Mouse (Mus musculus) adipocyte (in vitro differentiated cells): ENCODE data around the gene Suclg2.

Experiments
- DNase-seq: peaks from one replicate; pipeline ENCODE4 v3.0.0-alpha.2; 2016; ENCODE audit warnings: low spot score

Gene Suclg2

GRCm38 (mm10) chr6:95556320-95556719, 162.3 kb downstream of the Suclg2 start:
- DNase-seq, result no peak

- no peak for DNase-seq
Observed at GRCm38 (mm10) chr6:95552339-95552950, 166.2 kb downstream of the Suclg2 start.

- DNase-seq, result no peak
Observed at GRCm38 (mm10) chr6:95551000-95551399, 167.6 kb downstream of the Suclg2 start.

GRCm38 (mm10) chr6:95546189-95546832, 172.3 kb downstream of the Suclg2 start:
- DNase-seq, result no peak

GRCm38 (mm10) chr6:95545714-95546113, 172.9 kb downstream of the Suclg2 start:
- no peak for DNase-seq

DNA sequence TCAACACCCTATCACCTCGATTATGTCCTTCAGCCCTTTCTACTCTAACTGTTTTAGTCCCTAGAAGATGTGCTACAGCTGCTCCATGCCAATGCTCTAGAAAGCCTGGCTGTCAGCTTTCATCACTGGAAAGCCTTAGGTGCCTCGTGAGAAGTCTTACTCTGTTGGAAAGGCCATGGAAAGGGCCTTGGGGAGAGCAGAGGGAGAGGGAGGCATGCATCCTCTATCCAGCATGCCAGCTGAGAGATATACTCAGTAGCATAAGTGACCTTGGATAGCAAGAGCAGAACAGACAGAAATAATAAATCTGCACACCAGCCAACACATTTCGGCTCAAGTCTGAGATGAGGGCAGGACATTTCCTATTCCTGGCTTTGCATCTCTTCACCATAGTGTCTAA, 173.3 kb downstream of the Suclg2 start:
- no peak for DNase-seq

GRCm38 (mm10) chr6:95535191-95535590, 183.4 kb downstream of the Suclg2 start:
- DNase-seq, result no peak

DNA sequence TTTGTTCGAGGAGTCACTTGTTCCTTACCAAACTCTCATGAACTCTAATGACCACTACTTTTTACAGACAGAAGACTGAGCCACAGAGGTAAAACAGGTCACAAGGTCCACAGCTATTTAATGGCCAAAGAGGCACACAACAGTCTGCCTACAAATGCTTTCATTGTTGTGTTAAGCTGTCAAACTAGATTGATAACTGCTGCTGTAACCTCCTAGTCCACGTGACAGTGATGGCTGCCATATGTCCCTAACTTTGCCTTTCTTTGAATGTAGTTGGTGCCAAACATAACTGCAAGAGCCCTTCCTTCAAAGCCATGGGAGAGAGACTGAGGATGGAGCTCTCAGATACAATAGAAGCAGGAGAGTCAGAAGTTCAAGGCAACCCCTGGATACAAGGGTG, 198.8 kb downstream of the Suclg2 start:
- DNase-seq, result peak; percentile 44

- peak; percentile 39 for DNase-seq
Observed at GRCm38 (mm10) chr6:95518406-95518805, 200.2 kb downstream of the Suclg2 start.

DNA sequence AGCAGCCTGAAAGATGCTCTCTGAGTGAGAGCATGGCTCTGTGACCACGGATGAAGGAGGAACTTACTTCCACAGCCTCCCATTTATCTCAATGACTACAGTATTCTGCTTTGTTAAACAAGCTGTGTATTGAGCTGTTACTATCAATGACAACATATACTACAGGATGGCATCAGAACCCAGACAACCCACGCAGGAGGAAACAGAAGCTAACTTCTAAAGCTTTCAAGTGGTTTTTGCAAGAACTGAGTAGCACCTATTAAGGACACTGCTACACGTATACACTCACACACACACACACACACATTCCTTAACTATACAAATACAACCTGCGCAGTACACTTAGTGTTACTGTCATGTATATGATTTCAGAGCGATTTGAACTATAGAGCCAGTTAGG, 202.9 kb downstream of the Suclg2 start:
- DNase-seq, result no peak

GRCm38 (mm10) chr6:95514726-95515125, 203.9 kb downstream of the Suclg2 start:
- no peak for DNase-seq

GRCm38 (mm10) chr6:95511689-95512088, 206.9 kb downstream of the Suclg2 start:
- DNase-seq, result no peak

DNA sequence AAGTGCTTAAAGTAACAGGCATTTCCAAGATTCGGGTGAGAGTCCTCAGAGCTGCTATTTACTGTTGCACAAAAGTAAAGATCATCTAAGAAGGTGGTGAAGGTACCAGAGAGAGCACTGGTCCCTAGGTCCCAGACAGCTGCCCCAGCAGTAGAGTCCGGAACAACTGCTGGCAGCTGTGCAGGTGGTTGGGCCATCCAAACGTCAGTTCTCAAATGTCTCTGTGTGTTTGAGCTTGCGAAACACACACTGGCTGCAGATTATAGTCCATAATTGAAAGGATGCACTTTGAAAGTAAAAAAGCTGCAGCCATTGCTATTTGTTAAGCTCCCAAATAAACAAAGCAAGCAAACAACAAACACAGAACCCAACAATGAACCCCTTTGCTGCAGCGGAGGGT, 217.8 kb downstream of the Suclg2 start:
- DNase-seq, result peak; percentile 55

DNA sequence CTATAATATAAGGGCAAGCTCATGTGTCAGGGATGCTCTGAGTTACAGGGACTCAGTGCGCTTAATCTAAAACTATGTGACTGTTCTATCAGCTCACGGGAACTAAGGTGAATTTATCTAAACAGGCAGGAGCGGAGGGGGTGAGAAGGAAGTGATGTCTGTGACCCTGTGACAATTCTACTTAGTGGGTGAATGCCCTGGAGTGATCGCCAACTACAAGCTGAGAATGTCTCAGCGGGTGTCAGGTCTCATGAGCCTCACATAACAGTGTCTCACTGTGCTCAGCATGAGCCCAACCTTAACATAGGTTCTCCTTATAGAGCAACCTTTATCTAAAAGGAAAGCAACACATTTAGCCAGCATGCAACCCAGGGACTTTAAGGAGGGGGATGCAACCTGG, 219.0 kb downstream of the Suclg2 start:
- no peak for DNase-seq

DNA sequence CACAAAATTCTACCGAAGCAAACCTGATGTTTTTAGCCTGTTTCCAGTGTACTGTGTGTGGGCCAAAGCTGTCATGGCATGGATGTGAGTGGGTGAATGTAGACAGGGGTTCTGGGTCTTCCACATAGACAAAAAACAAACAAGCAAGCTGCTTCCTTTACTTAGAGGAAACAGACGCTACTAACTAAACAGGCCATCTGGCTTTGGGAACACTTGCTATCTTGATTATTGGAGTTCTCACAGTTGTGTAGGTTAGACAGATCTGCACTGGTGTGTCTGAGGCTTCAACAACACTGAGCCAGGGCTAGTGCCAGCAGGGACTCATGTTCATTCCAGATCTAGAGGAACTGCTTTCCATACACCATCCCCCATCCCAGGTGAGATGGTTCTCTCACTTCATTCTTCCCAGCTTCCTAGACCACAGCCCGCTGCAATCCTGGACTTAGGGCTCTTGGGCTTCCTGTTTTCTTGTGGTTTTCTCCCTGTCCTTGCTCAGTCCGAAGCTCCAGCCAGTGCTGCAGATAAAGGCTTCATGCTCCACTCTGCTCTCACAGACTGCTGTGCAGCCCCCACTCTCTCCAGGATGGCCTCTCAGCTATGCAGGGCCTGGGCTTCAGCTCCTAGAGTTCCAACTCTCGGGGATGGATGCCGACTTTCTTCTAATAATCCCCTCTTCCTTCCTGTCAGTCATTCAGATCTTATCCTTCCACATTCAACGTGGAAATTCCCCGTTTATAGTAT, 226.2 kb downstream of the Suclg2 start:
- no peak for DNase-seq

DNA sequence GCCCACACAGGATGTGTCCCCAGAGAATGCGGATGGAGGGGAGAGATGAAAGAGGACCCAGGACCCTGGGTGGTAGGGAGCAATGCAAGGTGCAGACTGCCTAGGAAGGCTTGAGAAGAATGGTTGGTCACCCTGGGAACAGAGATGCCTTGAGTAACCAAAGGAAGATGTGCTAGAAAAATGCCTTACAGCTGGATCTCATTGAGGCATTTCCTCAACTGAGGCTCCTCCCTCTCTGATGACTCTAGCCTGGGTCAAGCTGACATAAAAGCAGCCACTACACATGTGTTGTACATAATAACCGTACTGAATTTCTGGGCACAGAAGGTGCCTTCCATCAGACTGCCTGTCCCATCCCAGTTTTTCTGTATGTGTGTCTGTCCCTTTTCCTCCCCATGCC, 227.6 kb downstream of the Suclg2 start:
- DNase-seq, result no peak

DNA sequence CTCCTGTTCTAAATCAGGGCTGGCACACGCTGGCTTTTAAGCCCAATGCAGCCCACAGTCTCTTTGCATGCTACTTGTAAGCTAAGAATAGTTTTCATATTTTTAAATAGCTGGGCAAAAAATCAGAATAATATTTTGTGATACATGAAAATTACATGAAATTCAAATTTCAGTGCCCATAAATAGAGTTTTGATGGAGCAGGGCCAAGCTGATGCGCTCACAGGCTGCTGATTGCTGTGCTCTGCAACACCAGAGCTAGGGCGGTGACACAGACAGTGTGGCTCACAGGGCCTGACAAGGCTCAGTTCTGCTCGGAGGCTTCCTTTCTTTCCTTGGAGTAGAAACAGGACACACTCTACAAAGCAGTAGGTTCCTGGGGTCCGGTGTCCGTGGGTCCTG, 232.8 kb downstream of the Suclg2 start:
- DNase-seq, result no peak

DNA sequence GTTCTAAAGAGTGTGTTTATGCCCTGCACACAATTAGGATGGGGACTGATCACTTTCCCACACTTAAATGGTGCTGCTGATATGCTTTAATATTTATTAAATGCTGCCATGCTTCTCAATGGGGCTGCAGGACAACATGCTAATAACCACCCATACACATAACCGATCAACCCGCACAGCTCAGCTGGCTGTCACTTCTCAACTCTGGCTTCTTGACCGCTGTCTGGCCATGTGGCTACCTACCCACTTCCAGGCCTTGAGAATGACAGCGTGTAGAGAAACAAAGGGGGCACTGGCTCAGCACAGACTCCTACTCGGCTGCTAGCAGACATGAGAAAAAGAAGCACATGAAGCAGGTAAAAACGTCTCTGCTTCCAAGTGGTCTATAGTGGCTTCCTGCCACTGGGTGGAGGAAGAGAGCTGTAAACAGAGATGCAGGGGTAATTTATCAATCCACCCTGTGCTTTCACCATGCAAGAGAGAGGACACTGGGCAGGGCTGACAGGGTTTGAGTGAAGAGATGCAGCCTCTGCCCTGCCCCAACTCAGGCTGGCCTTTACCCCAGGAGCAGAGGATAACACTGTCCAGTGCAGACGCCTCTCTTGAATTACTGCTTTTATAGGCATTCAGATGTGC, 234.3 kb downstream of the Suclg2 start:
- peak; percentile 81 for DNase-seq

DNA sequence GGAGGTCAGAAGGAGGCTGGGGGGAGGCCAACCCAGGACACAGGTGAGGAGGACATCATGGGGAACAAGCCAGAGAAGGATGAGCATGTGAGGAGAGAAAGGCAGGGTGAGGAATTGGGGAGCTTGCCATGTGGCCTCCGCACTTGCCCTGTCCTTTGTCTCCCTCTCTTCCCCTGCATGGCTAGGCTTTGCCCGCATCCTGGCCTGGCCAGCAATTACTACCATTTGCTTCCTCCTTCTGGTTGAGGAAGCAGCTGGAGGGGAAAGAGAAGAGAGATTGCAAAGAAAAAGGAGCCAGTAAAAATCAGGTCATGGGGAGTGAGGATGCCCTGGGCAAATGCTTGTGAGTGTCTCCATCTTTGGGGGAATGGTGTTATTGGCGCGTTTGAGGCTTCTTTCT, 234.9 kb downstream of the Suclg2 start:
- DNase-seq, result no peak

DNA sequence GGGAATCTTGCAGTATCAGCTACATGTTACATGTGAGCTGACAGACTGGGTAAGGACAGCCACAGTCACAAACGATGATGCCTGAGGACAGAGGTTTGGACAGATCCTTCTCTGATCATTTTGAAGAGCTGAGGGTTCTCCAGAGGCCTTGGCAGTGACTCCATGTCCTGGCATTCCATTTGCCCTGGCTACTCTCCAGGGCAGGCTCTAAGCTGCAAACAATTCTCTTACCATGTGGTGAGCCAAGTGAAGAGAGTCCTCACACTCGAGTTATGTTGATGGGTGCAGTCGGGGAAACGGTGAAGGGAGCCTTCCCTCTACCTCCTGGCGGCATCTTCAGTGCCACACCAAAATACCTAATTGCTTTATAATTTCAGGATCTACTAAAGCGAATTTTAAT, 235.5 kb downstream of the Suclg2 start:
- peak; percentile 94 for DNase-seq

DNA sequence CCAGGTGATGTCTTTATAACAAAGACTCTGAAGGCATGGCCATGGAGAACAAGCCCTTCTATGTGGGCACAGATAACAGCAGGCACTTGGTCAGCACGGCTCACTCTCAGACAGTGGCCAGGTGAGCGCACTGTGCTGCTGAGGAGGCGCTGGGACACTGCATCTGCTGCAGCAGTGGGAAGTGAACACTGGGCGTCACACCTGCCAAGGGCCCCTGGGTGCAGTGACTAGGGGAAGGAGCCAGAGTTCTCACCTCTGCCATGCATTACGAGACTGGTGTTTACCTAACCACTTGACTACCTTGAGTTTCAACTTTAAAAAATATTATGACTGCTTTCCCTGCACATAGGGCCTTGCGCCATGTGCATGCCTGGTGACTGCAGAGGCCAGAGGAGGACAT, 238.8 kb downstream of the Suclg2 start:
- no peak for DNase-seq

DNA sequence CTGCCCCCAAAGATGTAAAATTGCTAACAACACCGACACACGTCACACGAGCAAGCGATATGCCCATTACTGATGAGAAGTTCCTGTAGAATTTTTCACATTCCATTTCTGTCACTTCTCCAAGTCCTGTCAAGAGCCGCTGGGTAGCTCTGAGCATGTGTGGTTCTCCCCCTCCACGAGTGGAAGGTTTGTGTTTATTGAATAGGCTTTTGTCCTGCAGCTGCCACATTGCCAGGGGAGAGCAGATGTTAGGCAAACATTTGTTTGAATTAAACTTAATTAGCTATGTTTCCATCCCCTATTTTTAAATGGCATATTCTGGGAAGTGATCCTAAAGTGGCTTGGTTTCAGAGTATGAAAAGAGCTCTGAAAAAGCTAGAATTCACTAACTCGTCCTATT, 249.1 kb downstream of the Suclg2 start:
- DNase-seq, result peak; percentile 34

DNA sequence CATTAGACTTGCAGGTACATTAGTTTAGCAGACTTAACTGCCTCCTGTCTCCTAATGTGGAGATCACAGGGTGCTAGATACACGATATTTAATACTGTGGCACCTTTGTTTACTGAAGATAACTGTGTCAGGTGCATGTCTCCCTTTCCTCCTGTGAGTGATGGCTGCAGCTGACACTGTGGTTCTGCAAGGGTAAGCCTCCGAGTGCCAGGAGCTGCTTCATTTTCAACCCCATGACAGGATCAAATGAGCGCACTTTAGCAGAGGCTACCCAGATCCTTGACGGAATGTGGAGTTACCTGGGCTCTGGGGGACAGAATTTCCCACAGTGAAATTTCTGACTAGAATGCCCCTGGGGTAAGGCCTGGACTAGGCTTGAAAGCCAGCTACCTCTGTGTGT, 253.3 kb downstream of the Suclg2 start:
- no peak for DNase-seq
